Mouse (Mus musculus) limb, embryonic 11.5 days (tissue): ENCODE data around the gene 4930432K21Rik. TPM values are rescaled to one million over a fixed set of nuclear protein-coding genes. Genes with fewer than 3 reads are reported as not detected.

ENCODE experiments used
- ATAC-seq: fragments of 200-750 bp; cut with Nextera tagmentation; 2 replicates; pipeline ENCODE4 v1.8.0; 2017; ENCODE audit warnings: low read depth; ENCODE audit not compliant: insufficient number of reproducible peaks, low FRiP score, low TSS enrichment
- DNase-seq: peaks from one replicate; pipeline ENCODE4 v3.0.0-alpha.2; 2015; ENCODE audit warnings: low spot score
- H3K27ac ChIP-seq: fragments of 300-500 bp; sonication (generic); replicated peaks from 2 replicates; pipeline ENCODE4 v1.5.1; 2014; ENCODE audit warnings: low read depth, mild to moderate bottlenecking, low read length
- H3K27me3 ChIP-seq: fragments of 300-500 bp; sonication (generic); 2 replicates; pipeline ENCODE4 v1.6.1; 2014; ENCODE audit warnings: mild to moderate bottlenecking, low read length, mixed read lengths; ENCODE audit not compliant: control insufficient read depth, insufficient read depth
- H3K36me3 ChIP-seq: fragments of 300-500 bp; sonication (generic); 2 replicates; pipeline ENCODE4 v1.6.1; 2014; ENCODE audit warnings: mild to moderate bottlenecking, low read length, moderate library complexity, mixed read lengths; ENCODE audit not compliant: control insufficient read depth, insufficient read depth
- H3K4me1 ChIP-seq: fragments of 300-500 bp; sonication (generic); 2 replicates; pipeline ENCODE4 v1.6.1; 2014; ENCODE audit warnings: low read length, mixed read lengths; ENCODE audit not compliant: control insufficient read depth, insufficient read depth
- H3K4me2 ChIP-seq: fragments of 300-500 bp; sonication (generic); 2 replicates; pipeline ENCODE4 v1.6.1; 2014; ENCODE audit warnings: low read depth, mild to moderate bottlenecking, moderate library complexity; ENCODE audit not compliant: severe bottlenecking
- H3K4me3 ChIP-seq: fragments of 300-500 bp; sonication (generic); 2 replicates; pipeline ENCODE4 v1.5.1; 2014; ENCODE audit warnings: low read depth, low read length
- H3K9ac ChIP-seq: fragments of 300-500 bp; sonication (generic); 2 replicates; pipeline ENCODE4 v1.6.1; 2014; ENCODE audit warnings: mild to moderate bottlenecking, low read length
- H3K9me3 ChIP-seq: fragments of 300-500 bp; sonication (generic); 2 replicates; pipeline ENCODE4 v1.6.1; 2016; ENCODE audit warnings: low read length; ENCODE audit not compliant: control insufficient read depth
- WGBS: fragments of 180-500 bp; shearing (Covaris S2); extraction: QIAGEN DNeasy Blood & Tissue Kit; methylation state at CpG from one replicate; pipeline ENCODE4 v1.1.7; 2014; 5-methylcytosine and 5-hydroxymethylcytosine counted together
- polyA plus RNA-seq: library from polyadenylated mRNA; unstranded; fragments of >200 nt; fragmentation: Nextera tagmentation; extraction: Ambion mirVana; gene quantifications from 2 replicates; pipeline ENCODE4 v1.2.1, GENCODE M21; 2014

The 4930432K21Rik gene
- polyA plus RNA-seq, 1 experiment from 2014 or later = 0.61 TPM

- ATAC-seq (peak; percentile 31; the same call in 1 of the 2 replicates), DNase-seq (peak; percentile 79)
- WGBS = 10% methylated on average over 34 of the region's 34 CpGs
Observed at GRCm38 (mm10) chr8:84202938-84203917, 55.4 kb downstream of the 4930432K21Rik start.

GRCm38 (mm10) chr8:84203975-84204772, 56.3 kb downstream of the 4930432K21Rik start:
- DNase-seq (peak; percentile 51), ATAC-seq (no peak)
- H3K4me2 ChIP-seq = peak overlapping the region; percentile 94
- peak overlapping the region; percentile 83 for H3K27ac ChIP-seq
- 51% methylated on average over 13 of the region's 13 CpGs for WGBS
- H3K4me3 ChIP-seq = peak overlapping the region; percentile 41
- H3K4me1 ChIP-seq = peaks cover 43% of the 10 kb centered on the region
- H3K9me3 ChIP-seq = no peaks in the 10 kb centered on the region
- H3K27me3 ChIP-seq = no peaks in the 10 kb centered on the region
- H3K36me3 ChIP-seq = 0 out of 2 replicates have a peak, but pooled peaks cover 4% of the 10 kb centered on the region
- peak overlapping the region; percentile 70 for H3K9ac ChIP-seq

More at GRCm38 (mm10) chr8:84202938-84203917, 55.4 kb downstream of the 4930432K21Rik start:
- no peaks in the 10 kb centered on the region for H3K9me3 ChIP-seq
- H3K4me1 ChIP-seq = peaks cover 46% of the 10 kb centered on the region
- peak overlapping the region; percentile 41 for H3K4me3 ChIP-seq
- H3K36me3 ChIP-seq = 0 out of 2 replicates have a peak, but pooled peaks cover 2% of the 10 kb centered on the region
- H3K27ac ChIP-seq = peak overlapping the region; percentile 83
- peak overlapping the region; percentile 94 for H3K4me2 ChIP-seq
- H3K9ac ChIP-seq = peak overlapping the region; percentile 70
- H3K27me3 ChIP-seq = no peaks in the 10 kb centered on the region

- no peak overlapping the region for H3K9ac ChIP-seq
- H3K27me3 ChIP-seq = no peaks in the 10 kb centered on the region
- no peak overlapping the region for H3K4me2 ChIP-seq
- DNase-seq (no peak), ATAC-seq (no peak)
- no peaks in the 10 kb centered on the region for H3K9me3 ChIP-seq
- H3K36me3 ChIP-seq = 0 out of 2 replicates have a peak, but pooled peaks cover 5% of the 10 kb centered on the region
- H3K27ac ChIP-seq = no peak overlapping the region
- H3K4me1 ChIP-seq = peaks cover 34% of the 10 kb centered on the region
- no peak overlapping the region for H3K4me3 ChIP-seq
- WGBS = 95% methylated on average over 5 of the region's 5 CpGs
Observed at GRCm38 (mm10) chr8:84205073-84205472, 57.2 kb downstream of the 4930432K21Rik start.

- Histone ChIP-seq H3K27ac (no peak overlapping the region), H3K4me1 (peaks cover 25% of the 10 kb centered on the region)
Observed at GRCm38 (mm10) chr8:84206666-84207065, 58.8 kb downstream of the 4930432K21Rik start.

GRCm38 (mm10) chr8:84207811-84208210, 60.0 kb downstream of the 4930432K21Rik start:
- no peak overlapping the region for H3K4me3 ChIP-seq
- H3K36me3 ChIP-seq = peaks cover 9% of the 10 kb centered on the region
- H3K9ac ChIP-seq = no peak overlapping the region
- H3K4me1 ChIP-seq = peaks cover 15% of the 10 kb centered on the region
- DNase-seq = no peak
- H3K4me2 ChIP-seq = no peak overlapping the region
- no peak for ATAC-seq
- no peaks in the 10 kb centered on the region for H3K27me3 ChIP-seq
- 58% methylated on average over 7 of the region's 7 CpGs for WGBS
- no peak overlapping the region for H3K27ac ChIP-seq
- H3K9me3 ChIP-seq = no peaks in the 10 kb centered on the region

More at GRCm38 (mm10) chr8:84206666-84207065, 58.8 kb downstream of the 4930432K21Rik start:
- no peaks in the 10 kb centered on the region for H3K9me3 ChIP-seq
- ATAC-seq (no peak), DNase-seq (no peak)
- H3K9ac ChIP-seq = no peak overlapping the region
- H3K36me3 ChIP-seq = peaks cover 8% of the 10 kb centered on the region; the same call in 1 of the 2 replicates
- H3K4me3 ChIP-seq = no peak overlapping the region
- WGBS = 92% methylated on average over 3 of the region's 3 CpGs
- no peaks in the 10 kb centered on the region for H3K27me3 ChIP-seq
- no peak overlapping the region for H3K4me2 ChIP-seq

GRCm38 (mm10) chr8:84208381-84209380, 60.9 kb downstream of the 4930432K21Rik start:
- H3K9ac ChIP-seq = no peak overlapping the region

GRCm38 (mm10) chr8:84210167-84210791, 62.5 kb downstream of the 4930432K21Rik start:
- no peak overlapping the region for H3K27ac ChIP-seq
- H3K36me3 ChIP-seq = peaks cover 18% of the 10 kb centered on the region
- ATAC-seq (0 out of 2 replicates have a peak, but pooled peaks have one; percentile 59), DNase-seq (peak; percentile 90)
- 63% methylated on average over 34 of the region's 34 CpGs for WGBS
- no peak overlapping the region for H3K4me2 ChIP-seq
- H3K4me3 ChIP-seq = no peak overlapping the region
- no peak overlapping the region for H3K9ac ChIP-seq
- no peaks in the 10 kb centered on the region for H3K9me3 ChIP-seq
- H3K27me3 ChIP-seq = no peaks in the 10 kb centered on the region
- H3K4me1 ChIP-seq = 0 out of 2 replicates have a peak, but pooled peaks cover 2% of the 10 kb centered on the region

More at GRCm38 (mm10) chr8:84208381-84209380, 60.9 kb downstream of the 4930432K21Rik start:
- no peak for ATAC-seq
- H3K27me3 ChIP-seq = no peaks in the 10 kb centered on the region
- peaks cover 12% of the 10 kb centered on the region for H3K36me3 ChIP-seq
- H3K4me3 ChIP-seq = no peak overlapping the region
- no peak overlapping the region for H3K4me2 ChIP-seq
- DNase-seq = no peak
- WGBS = 73% methylated on average over 17 of the region's 17 CpGs
- H3K4me1 ChIP-seq = peaks cover 8% of the 10 kb centered on the region
- no peak overlapping the region for H3K27ac ChIP-seq
- H3K9me3 ChIP-seq = no peaks in the 10 kb centered on the region
